Mouse (Mus musculus): ENCODE measurements around the gene Dnajc12.

DNA sequence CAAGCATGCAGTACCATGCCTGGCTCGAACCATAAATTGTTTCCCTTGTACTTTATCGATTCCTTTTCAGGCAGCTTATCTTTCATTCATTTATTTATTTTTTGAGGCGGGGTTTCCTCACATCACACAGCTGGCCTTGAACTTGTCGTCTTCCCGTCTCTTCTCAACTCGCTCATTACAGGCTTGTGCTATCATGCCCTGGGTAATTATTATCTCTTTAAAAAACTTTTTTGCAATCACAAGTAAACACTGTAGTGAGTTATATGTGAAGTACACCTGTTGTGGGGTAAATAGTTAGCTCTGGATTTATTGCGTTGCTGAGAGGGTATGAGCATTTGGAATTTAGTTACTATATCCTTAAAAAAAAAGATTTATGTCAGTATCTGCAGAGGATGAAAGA is 33.0 kb downstream of the Dnajc12 start:
- TF ChIP-seq CTCF (IDR thresholded peaks at IDR 0.05; ENCODE audit: extremely low read depth, insufficient read length, insufficient replicate concordance, low read depth, low read length) (no peak), POLR2A (IDR thresholded peaks at IDR 0.05; ENCODE audit: low read depth, low read length) (no peak)

Measured in small intestine, adult 2 months (tissue).